Mouse (Mus musculus) layer of hippocampus, adult 2 months (tissue): ENCODE results near the gene Htra1. TPM values are rescaled to one million over a fixed set of nuclear protein-coding genes. Genes with fewer than 3 reads are reported as not detected.

Experiments used
- DNase-seq, 2 experiments: peaks; one replicate each; pipeline ENCODE4 v3.0.0; 2022; ENCODE audit warnings: low spot score in 2 of 2
- H3K27ac ChIP-seq: fragments of 200-600 bp; 2 replicates; pipeline ENCODE4 v1.8.1; 2022
- H3K4me3 ChIP-seq: fragments of 200-600 bp; 2 replicates; pipeline ENCODE4 v1.8.1; 2022; ENCODE audit warnings: mild to moderate bottlenecking
- CTCF ChIP-seq: fragments of 200-600 bp; conservative IDR thresholded peaks from 2 replicates; pipeline ENCODE4 v1.8.1; 2022; ENCODE audit warnings: antibody characterized with exemption, mild to moderate bottlenecking, moderate library complexity
- total RNA-seq, 2 experiments: library from RNA; stranded (reverse); gene quantifications; 2 replicates each; pipeline ENCODE4 v1.2.3; 2021

Gene Htra1
- total RNA-seq, 2 experiments from 2014 or later, result 239 to 255 TPM

DNA sequence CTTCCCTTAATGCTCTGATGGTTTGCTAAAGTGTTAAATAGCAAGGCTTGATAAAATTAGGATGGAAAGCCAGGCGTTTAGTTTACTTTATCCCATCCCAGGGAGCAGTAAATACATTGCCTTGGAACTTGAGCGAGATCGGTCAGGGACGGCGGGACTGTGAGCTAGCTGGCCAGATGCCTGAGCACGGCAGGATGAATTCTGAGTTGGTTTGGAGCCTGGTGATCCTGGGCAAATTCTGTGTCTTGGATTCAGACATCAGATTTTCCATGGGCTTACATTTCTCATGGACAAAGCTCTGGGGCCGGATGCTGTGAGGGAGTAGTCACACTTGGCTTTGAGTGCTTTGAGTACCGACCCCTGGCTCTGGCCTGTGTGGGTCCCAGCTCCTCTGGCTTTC is 4.8 kb downstream of the Htra1 start:
- H3K27ac ChIP-seq, result peak overlapping the region; percentile 91; the same call in 1 of the 2 replicates
- no peak for TF ChIP-seq CTCF
- no peak for DNase-seq

DNA sequence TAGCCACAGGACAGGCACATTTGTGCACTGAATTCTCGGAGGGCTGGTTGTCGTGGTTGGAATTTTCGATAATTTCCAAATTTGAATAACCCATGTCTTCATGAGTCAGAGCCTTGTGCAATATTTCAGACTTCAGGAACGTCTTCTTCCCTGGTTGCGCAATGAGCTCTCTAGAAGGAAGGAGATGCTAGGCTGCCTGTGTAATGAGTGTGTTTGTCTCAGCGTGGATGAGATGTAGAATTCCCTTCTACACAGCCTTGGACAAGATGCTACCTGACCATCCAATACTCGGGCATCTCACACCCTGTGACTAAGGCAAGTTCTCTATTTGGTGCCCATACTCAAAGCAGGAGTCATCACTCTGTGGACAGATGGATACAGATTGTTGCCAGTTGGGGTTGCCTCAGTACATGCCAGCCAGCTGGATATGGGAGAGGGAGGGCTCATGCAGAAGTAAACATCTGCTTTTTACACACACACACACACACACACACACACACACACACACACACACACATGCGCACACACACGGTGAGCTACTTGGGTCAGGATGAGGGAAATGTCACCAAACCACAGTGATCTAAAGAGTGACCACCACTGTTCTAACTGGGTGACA is 7.5 kb downstream of the Htra1 start:
- no peak overlapping the region; the same call in 1 of the 2 replicates for H3K27ac ChIP-seq
- H3K4me3 ChIP-seq, result no peak overlapping the region
- no peak for DNase-seq
- TF ChIP-seq CTCF, result no peak

More for the DNA sequence above, 4.8 kb downstream of the Htra1 start:
- peak overlapping the region; percentile 70 for H3K4me3 ChIP-seq

DNA sequence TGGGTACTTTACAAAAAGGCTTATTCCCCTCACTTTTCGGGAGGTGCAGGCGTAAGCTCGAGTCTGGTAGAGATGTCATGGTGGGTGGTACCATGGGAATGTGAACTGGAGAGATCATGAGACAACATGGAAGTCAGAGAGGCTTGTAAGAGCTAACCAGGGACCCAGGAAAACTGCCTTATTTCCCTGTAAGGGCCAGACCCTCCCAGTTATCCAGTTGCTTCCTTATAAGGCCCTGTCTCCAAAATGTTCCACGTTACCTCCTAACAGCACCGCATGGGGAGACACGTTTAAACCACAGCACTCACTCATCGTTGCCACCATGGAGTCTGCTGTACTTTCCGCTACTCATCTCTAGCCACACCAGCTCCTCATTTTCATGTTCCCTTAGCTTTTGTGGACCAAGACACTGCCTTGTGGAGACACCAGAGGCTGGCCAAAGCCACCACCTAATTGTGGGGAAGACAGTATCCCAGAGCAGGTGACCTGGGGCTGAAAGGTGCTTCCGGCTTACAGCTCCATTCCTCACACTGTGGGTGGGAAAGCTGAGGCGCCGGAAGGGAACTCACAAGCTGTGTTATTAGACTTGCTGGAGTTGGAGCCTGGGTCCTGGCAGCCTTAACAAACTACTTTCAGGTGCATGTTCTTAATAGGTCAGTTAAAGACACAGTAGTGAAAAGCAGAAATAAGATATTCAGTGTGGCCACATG is 9.0 kb downstream of the Htra1 start:
- no peak for DNase-seq
- Histone ChIP-seq H3K27ac (peak overlapping the region; percentile 32; the same call in 1 of the 2 replicates), H3K4me3 (no peak overlapping the region)
- TF ChIP-seq CTCF, result no peak

DNA sequence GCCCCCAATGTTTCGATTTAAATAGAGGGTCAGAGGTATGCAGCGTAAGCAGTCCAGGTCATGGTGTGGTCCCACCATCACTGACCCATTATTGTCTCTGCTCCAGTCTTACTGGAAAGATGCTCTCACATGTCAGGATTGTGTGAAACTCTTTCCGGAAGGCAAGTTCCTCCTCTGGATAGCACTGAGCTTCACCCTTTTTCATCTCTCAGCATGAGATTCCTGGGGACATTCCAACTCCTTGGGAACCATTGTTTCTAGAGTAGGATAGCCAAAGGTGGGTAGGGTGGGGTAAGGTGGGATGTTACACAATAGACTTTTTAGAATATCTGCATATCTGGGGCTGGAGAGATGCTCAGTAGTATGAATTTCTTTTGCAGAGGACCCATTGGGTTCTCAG is 9.8 kb downstream of the Htra1 start:
- Histone ChIP-seq H3K4me3 (no peak overlapping the region), H3K27ac (no peak overlapping the region)
- no peak for DNase-seq
- no peak for TF ChIP-seq CTCF

DNA sequence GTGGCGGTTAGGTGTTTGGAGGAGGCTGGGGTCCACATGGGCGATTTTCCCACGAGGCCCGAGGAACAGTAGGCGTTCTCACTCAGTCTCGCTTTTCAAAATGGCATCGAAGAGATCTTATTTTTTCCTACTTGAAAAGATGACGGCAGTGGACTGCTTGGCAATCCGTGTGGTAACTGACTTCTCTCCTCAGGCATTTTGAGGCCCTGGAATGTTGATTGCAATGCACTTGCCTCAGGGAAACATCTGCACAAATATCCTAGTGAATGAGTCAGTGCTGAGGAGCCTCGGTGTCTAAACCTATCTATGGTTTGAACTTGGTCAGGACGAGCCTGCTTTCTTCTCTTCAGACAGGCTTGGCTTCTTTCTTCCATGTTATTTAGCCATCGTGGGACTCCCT is 10.4 kb downstream of the Htra1 start:
- TF ChIP-seq CTCF, result no peak
- DNase-seq, result no peak
- no peak overlapping the region for H3K4me3 ChIP-seq
- H3K27ac ChIP-seq, result no peak overlapping the region

DNA sequence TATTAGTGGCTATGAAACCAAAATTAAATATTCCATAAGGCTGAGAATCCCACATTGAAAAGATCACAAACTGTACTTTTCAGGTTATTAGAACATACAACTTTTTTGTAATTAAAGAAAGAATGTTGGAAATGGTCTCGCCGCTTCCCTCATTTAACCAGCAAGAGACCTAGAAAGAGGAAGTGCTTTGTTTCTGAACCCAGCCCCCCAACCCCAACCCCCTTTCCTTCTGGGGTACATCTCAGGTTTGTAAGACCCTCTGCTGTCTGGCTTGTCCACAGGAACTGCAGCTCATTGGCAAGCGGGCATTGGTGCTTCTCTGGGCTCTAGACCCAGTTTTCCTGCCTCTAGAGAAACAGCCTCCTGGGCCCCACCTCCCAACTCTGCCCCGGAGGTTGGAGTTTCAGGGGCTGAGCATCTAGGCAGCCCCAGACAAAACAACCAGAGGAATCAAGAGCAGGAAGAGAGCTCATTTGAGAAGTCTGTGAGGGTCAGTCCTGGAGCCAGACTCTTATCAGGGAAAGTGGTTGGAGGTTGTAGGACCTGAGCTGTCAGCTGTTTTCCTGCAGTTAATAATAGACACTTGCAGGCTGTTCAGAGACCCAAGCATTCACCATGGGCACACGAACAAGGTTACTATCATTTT is 12.8 kb downstream of the Htra1 start:
- no peak for TF ChIP-seq CTCF
- H3K27ac ChIP-seq, result peak overlapping the region; percentile 75
- H3K4me3 ChIP-seq, result no peak overlapping the region
- DNase-seq, result no peak

DNA sequence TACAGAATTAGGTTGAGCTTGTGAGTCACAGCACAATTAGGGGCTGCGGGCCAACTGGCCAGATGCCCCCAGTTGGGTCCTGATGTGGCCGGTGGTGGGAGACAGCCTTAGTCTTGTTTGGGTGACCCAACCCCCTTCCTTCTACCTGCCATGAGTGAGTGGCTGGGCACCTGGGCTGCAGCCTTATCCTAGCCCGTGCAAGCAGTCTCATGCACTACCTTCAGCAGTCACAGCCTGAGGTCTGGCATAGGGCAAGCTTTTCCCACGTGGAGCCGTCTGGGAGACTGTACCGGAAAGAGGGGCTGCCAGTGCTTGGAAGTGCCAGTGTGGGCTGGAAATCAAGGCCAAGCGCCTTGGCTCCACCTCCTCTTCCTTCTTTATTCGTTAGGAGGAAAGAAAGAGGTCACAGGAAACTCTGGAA is 13.4 kb downstream of the Htra1 start:
- H3K27ac ChIP-seq, result peak overlapping the region; percentile 75
- no peak for DNase-seq
- peak overlapping the region; percentile 6; the same call in 1 of the 2 replicates for H3K4me3 ChIP-seq
- TF ChIP-seq CTCF, result no peak

DNA sequence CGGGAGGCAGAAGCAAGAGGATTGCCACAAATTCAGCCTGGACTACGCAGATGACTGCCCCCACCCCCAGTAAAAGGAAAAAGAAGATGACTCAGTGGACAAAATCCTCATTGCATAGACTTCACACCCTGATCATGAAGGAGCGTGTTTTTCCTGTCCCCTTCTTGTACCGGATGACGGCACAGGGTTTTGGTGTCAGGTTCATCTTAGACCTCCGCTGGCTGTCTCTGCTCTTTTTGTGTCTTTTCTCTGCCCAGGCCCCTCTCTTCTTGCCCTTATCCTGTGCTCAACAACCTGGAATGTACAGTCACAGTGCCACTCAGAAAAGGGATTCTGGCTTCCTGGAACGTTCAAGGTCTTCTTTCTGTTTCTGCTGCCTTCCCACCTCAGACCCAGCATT is 14.6 kb downstream of the Htra1 start:
- no peak for DNase-seq
- TF ChIP-seq CTCF, result no peak
- H3K27ac ChIP-seq, result peak overlapping the region; percentile 88
- H3K4me3 ChIP-seq, result no peak overlapping the region

DNA sequence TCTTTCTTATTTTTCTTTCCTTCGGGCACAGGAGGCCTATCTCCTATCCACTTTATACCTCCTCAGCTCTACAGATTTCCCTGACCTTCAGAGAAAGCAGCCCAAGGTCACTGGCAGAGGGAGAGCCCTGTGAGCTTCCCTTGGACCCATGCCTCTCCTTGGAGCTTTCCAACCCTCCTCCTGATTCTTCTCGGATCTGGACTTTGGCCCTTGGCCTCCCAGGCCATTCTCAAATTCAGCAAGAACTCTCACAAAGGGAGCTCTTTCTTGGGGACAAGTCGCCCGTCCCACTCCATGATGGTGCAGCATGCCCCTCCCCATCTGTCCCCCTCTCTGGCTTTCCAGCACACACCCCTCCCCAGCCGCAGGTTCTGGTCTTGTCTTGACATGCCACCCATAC is 15.1 kb downstream of the Htra1 start:
- no peak for DNase-seq
- Histone ChIP-seq H3K27ac (peak overlapping the region; percentile 88), H3K4me3 (no peak overlapping the region)
- TF ChIP-seq CTCF, result no peak

DNA sequence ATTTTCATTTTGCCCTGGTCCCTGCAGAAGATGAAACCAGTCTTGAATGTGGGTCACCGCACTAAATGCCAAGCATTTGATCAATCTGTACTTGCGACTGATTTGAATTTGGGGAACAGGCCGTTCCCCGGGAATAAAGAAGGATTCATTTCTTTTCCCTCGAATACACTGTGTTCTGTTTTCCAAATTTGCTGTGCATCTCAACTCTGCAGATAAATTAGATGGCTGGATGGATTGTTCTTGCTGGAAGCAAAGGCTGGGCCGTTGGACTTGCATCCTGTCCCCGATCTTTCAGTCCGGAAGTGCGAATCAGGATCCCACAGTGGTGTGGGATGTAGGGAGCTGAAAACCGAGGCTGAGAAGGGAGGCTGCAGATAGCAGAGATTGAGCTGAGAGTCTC is 17.5 kb downstream of the Htra1 start:
- H3K27ac ChIP-seq, result peak overlapping the region; percentile 88
- no peak overlapping the region for H3K4me3 ChIP-seq
- no peak for DNase-seq
- no peak for TF ChIP-seq CTCF

DNA sequence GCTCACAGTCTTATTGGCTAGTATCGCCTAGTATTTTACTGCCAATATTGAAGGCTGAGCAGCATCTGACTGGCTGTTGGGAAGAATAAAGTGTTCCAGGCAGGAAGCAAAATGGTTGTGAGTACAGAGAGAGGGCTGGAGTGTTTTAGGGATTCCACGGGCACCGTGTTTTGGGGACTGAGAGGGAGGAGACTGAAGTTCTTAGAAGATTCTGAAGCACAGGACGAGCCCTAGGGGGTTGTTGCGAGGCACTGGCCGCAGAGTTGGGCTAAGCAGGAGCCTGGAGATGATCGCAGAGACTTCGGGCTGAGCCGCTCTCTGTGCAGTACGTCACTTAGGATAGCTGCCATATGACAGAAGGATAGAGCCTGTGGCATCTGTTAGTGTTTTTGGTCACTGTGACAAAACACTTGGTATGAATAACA is 18.3 kb downstream of the Htra1 start:
- H3K27ac ChIP-seq, result peak overlapping the region; percentile 88
- DNase-seq, result peak; percentile 63 to 70
- no peak; the same call in 1 of the 2 replicates for TF ChIP-seq CTCF
- H3K4me3 ChIP-seq, result no peak overlapping the region

DNA sequence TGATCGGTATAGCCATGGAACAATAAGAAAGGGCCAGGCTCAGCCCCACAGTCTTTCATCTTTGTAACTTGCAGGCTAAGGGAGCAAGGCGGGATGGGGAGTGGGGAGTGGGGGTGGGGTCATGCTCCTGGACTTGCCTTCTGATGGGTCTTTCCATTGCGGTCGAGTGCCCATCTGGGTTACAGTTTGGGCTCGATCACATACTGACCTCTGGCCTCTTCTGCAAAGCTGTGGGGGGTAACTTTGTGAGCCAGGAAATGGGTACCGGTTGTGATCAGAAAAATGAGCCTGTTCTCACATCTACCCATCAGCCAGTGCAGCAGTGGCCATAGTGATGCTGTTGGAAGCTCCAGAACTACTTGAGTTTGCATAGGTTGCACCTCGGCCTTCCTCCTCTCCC is 22.6 kb downstream of the Htra1 start:
- DNase-seq, result no peak
- TF ChIP-seq CTCF, result no peak
- Histone ChIP-seq H3K4me3 (no peak overlapping the region), H3K27ac (peak overlapping the region; percentile 68; the same call in 1 of the 2 replicates)

DNA sequence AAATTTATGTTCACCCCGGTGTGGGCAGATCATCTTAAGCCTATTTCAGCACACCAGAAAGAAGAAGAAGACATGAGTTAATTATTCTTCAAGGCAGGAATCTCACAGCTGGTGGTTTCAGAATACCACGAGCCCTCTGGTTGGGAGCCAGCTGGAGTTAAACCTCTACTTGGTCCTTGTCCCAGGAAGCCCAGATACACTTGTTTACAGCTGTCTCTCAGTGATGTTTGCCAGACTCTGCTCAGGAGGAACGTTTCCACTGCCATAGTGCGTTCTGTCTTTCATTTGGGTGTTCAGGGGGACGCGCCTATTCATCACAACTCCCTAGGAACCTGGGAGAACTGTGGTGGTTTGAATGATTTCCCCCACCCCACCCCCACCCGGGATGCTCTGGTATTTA is 24.0 kb downstream of the Htra1 start:
- no peak for TF ChIP-seq CTCF
- peak overlapping the region; percentile 68 for H3K27ac ChIP-seq
- no peak for DNase-seq
- H3K4me3 ChIP-seq, result no peak overlapping the region
